Mouse (Mus musculus) liver, postnatal 0 days (tissue): ENCODE measurements around the gene Det1. TPM values are rescaled to one million over a fixed set of nuclear protein-coding genes. Genes with fewer than 3 reads are reported as not detected.

ENCODE experiments used
- ATAC-seq: fragments of 200-750 bp; cut with Nextera tagmentation; 2 replicates; pipeline ENCODE4 v1.8.0; 2017; ENCODE audit warnings: mild to moderate bottlenecking, moderate library complexity
- DNase-seq: peaks from one replicate; pipeline ENCODE4 v3.0.0-alpha.2; 2016
- H3K27ac ChIP-seq: fragments of 300-500 bp; sonication (generic); 2 replicates; pipeline ENCODE4 v1.5.1; 2014; ENCODE audit warnings: antibody characterized with exemption, moderate library complexity, mild to moderate bottlenecking, low read depth
- H3K27me3 ChIP-seq: fragments of 300-500 bp; sonication (generic); 2 replicates; pipeline ENCODE4 v1.6.1; 2014; ENCODE audit warnings: low read length, control low read depth, mixed read lengths; ENCODE audit not compliant: insufficient read depth
- H3K36me3 ChIP-seq: fragments of 300-500 bp; sonication (generic); replicated peaks from 2 replicates; pipeline ENCODE4 v1.6.1; 2014; ENCODE audit warnings: mild to moderate bottlenecking, control low read depth, low read length, moderate library complexity, mixed read lengths; ENCODE audit not compliant: insufficient read depth
- H3K4me1 ChIP-seq: fragments of 300-500 bp; sonication (generic); 2 replicates; pipeline ENCODE4 v1.6.1; 2014; ENCODE audit warnings: antibody characterized with exemption, mild to moderate bottlenecking, control low read depth; ENCODE audit not compliant: insufficient read depth
- H3K4me2 ChIP-seq: fragments of 300-500 bp; sonication (generic); 2 replicates; pipeline ENCODE4 v1.6.1; 2014; ENCODE audit warnings: low read depth, mild to moderate bottlenecking, low read length, moderate library complexity, mixed read lengths
- H3K4me3 ChIP-seq: fragments of 300-500 bp; sonication (generic); 2 replicates; pipeline ENCODE4 v1.5.1; 2014; ENCODE audit warnings: low read depth, low read length
- H3K9ac ChIP-seq: fragments of 300-500 bp; sonication (generic); replicated peaks from 2 replicates; pipeline ENCODE4 v1.6.1; 2014; ENCODE audit warnings: mild to moderate bottlenecking, moderate library complexity
- H3K9me3 ChIP-seq: fragments of 300-500 bp; sonication (generic); 2 replicates; pipeline ENCODE4 v1.6.1; 2016; ENCODE audit warnings: mild to moderate bottlenecking, control low read depth, low read length, mixed read lengths
- CTCF ChIP-seq: sonication (generic); IDR thresholded peaks from 2 replicates; pipeline ENCODE4 v1.5.1; 2016; ENCODE audit warnings: antibody characterized with exemption, low read depth
- EP300 ChIP-seq: IDR thresholded peaks from 2 replicates; pipeline ENCODE4 v1.6.1; 2016; ENCODE audit warnings: antibody characterized with exemption, low read depth, mild to moderate bottlenecking
- WGBS: fragments of 180-500 bp; shearing (Covaris S2); extraction: QIAGEN DNeasy Blood & Tissue Kit; methylation state at CpG from one replicate; pipeline ENCODE4 v1.1.7; 2014; ENCODE audit not compliant: insufficient replicate concordance; 5-methylcytosine and 5-hydroxymethylcytosine counted together
- polyA plus RNA-seq: library from polyadenylated mRNA; unstranded; fragments of >200 nt; fragmentation: Nextera tagmentation; extraction: Ambion mirVana; gene quantifications from 2 replicates; pipeline ENCODE4 v1.2.1, GENCODE M21; 2015

Det1 gene
- polyA plus RNA-seq, 1 experiment from 2014 or later: 8.1 TPM

GRCm38 (mm10) chr7:78863796-78864445 lies 16.9 kb upstream of the Det1 start:
- H3K4me2 ChIP-seq: no peak overlapping the region
- H3K9ac ChIP-seq: no peak overlapping the region
- TF ChIP-seq CTCF: no peak
- no peak for TF ChIP-seq EP300
- no peaks in the 10 kb centered on the region for H3K27me3 ChIP-seq
- no peaks in the 10 kb centered on the region for H3K36me3 ChIP-seq
- peaks cover 12% of the 10 kb centered on the region for H3K4me1 ChIP-seq
- no peak overlapping the region for H3K27ac ChIP-seq
- WGBS: 61% methylated on average over 7 of the region's 7 CpGs
- H3K9me3 ChIP-seq: no peaks in the 10 kb centered on the region
- DNase-seq: no peak
- H3K4me3 ChIP-seq: no peak overlapping the region
- no peak for ATAC-seq

DNA sequence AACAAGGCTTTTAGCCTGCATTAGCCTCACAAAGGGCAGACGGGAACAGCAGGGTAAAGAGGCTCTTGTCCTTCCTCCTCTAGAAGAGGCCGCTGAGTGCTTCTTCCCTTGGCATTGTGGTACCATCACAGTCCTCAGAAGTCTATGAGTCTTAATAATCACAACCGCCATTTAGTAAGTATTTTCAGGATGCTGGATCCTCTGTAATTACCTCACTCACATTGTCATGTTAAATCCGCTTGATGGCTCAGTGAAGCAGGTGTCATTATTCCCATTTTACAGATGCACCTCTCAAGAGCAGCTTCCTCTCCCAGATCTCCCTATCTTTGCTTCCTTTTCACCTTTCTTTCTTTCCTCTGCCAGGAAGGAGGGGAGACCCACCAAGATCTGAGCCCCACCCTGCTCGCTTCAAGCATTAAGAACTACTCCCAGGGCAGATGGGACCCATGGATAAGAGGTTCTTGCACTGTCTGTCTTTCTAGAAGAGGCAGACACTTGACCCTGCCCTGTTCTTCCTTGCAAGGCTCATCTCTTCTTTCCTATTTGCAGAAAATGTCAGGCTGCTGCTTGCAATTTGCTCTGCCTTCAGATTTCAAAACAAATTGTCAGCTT lies 8.1 kb upstream of the Det1 start:
- H3K4me3 ChIP-seq: no peak overlapping the region
- no peak overlapping the region for H3K27ac ChIP-seq
- DNase-seq (no peak), ATAC-seq (no peak)
- no peaks in the 10 kb centered on the region for H3K36me3 ChIP-seq
- H3K4me1 ChIP-seq: no peaks in the 10 kb centered on the region
- H3K9me3 ChIP-seq: no peaks in the 10 kb centered on the region
- no peaks in the 10 kb centered on the region for H3K27me3 ChIP-seq
- WGBS: 73% methylated on average over 5 of the region's 5 CpGs
- TF ChIP-seq CTCF (no peak), EP300 (no peak)
- no peak overlapping the region for H3K4me2 ChIP-seq
- no peak overlapping the region for H3K9ac ChIP-seq

- no peaks in the 10 kb centered on the region for H3K9me3 ChIP-seq
- H3K36me3 ChIP-seq: no peaks in the 10 kb centered on the region
- no peak overlapping the region for H3K4me2 ChIP-seq
- no peaks in the 10 kb centered on the region for H3K4me1 ChIP-seq
- DNase-seq (no peak), ATAC-seq (no peak)
- no peaks in the 10 kb centered on the region for H3K27me3 ChIP-seq
- TF ChIP-seq EP300: no peak
- TF ChIP-seq CTCF: no peak
- no peak overlapping the region for H3K27ac ChIP-seq
- no peak overlapping the region for H3K9ac ChIP-seq
- no peak overlapping the region for H3K4me3 ChIP-seq
- WGBS: 38% methylated on average over 4 of the region's 4 CpGs
Observed at GRCm38 (mm10) chr7:78854051-78854450, 7.0 kb upstream of the Det1 start.

DNA sequence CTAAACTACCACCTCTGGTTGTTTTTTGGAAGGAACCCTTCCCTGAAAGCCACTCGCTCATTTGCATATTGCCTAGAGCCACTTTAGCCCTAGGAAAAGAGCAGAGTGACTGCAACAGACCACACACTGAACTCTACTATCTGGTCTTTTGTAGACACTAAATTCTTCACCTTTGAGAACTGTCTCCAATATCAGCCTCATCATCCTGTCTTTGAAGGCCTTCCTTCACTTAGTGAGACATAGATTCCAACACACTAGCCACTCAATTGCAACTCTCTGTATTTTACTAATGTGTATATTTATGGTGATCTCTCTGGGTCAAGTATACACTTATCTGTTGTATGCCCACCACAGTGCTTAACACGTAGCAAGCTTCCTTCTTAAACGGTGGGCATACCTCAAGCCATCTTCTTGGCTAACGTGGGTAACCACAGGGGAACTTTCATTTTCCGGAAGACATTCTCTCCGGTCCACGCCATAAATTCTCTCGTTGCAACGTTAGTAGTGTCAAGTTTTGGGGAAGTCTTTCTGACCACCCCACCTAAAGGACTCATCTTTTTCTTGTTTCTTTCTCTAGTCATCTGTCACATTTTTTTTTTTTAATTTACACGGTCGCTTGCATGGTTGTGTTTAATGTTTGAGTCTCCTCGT lies 872 bp downstream of the Det1 start:
- TF ChIP-seq CTCF (no peak), EP300 (no peak)
- H3K4me1 ChIP-seq: peaks cover 12% of the 10 kb centered on the region
- peaks cover 23% of the 10 kb centered on the region for H3K36me3 ChIP-seq
- peak overlapping the region; percentile 89 for H3K27ac ChIP-seq
- peak overlapping the region; percentile 84 for H3K9ac ChIP-seq
- ATAC-seq: no peak
- no peaks in the 10 kb centered on the region for H3K27me3 ChIP-seq
- no peaks in the 10 kb centered on the region for H3K9me3 ChIP-seq
- 19% methylated on average over 12 of the region's 12 CpGs for WGBS
- peak overlapping the region; percentile 75 for H3K4me2 ChIP-seq
- DNase-seq: no peak
- H3K4me3 ChIP-seq: peak overlapping the region; percentile 84

GRCm38 (mm10) chr7:78841601-78842000 lies 5.5 kb downstream of the Det1 start:
- no peak overlapping the region for H3K4me2 ChIP-seq
- no peak for ATAC-seq
- TF ChIP-seq EP300: no peak
- TF ChIP-seq CTCF: no peak
- peaks cover 39% of the 10 kb centered on the region for H3K36me3 ChIP-seq
- H3K9me3 ChIP-seq: no peaks in the 10 kb centered on the region
- H3K27ac ChIP-seq: no peak overlapping the region
- H3K4me1 ChIP-seq: peaks cover 12% of the 10 kb centered on the region
- H3K9ac ChIP-seq: no peak overlapping the region
- H3K27me3 ChIP-seq: no peaks in the 10 kb centered on the region
- H3K4me3 ChIP-seq: no peak overlapping the region
- WGBS: 77% methylated on average over 5 of the region's 5 CpGs
- no peak for DNase-seq

GRCm38 (mm10) chr7:78837250-78837649 lies 9.8 kb downstream of the Det1 start:
- Histone ChIP-seq H3K27ac (no peak overlapping the region), H3K4me2 (no peak overlapping the region), H3K27me3 (no peaks in the 10 kb centered on the region), H3K4me3 (no peak overlapping the region), H3K9me3 (no peaks in the 10 kb centered on the region), H3K36me3 (peaks cover 27% of the 10 kb centered on the region), H3K9ac (no peak overlapping the region), H3K4me1 (no peaks in the 10 kb centered on the region)
- TF ChIP-seq CTCF (no peak), EP300 (no peak)
- no peak for ATAC-seq
- no peak for DNase-seq
- 63% methylated on average over 4 of the region's 4 CpGs for WGBS
